Mouse (Mus musculus) brown adipose tissue, adult 24 weeks (tissue): ENCODE measurements around the gene Fam185a. TPM values are rescaled to one million over a fixed set of nuclear protein-coding genes. Genes with fewer than 3 reads are reported as not detected.

Experiments used
- H3K27ac ChIP-seq: fragments of 200-500 bp; replicated peaks from 2 replicates; pipeline ENCODE4 v1.5.1; 2012; ENCODE audit warnings: low read depth, mild to moderate bottlenecking, low read length
- H3K4me1 ChIP-seq: fragments of 200-500 bp; 2 replicates; pipeline ENCODE4 v1.6.1; 2012; ENCODE audit warnings: low read length, mixed read lengths; ENCODE audit not compliant: control insufficient read depth, insufficient read depth, insufficient read length
- H3K4me3 ChIP-seq: fragments of 200-500 bp; 2 replicates; pipeline ENCODE4 v1.5.1; 2012; ENCODE audit warnings: low read depth, mild to moderate bottlenecking, low read length, moderate library complexity; ENCODE audit not compliant: insufficient read depth
- polyA plus RNA-seq: library from polyadenylated mRNA; stranded (reverse); fragments of >200 nt; gene quantifications from 2 replicates; pipeline ENCODE4 v1.2.4, GENCODE M21; 2012; ENCODE audit not compliant: missing spikeins, insufficient read depth, insufficient read length

Gene Fam185a
- polyA plus RNA-seq, 1 experiment, result 7.8 TPM

DNA sequence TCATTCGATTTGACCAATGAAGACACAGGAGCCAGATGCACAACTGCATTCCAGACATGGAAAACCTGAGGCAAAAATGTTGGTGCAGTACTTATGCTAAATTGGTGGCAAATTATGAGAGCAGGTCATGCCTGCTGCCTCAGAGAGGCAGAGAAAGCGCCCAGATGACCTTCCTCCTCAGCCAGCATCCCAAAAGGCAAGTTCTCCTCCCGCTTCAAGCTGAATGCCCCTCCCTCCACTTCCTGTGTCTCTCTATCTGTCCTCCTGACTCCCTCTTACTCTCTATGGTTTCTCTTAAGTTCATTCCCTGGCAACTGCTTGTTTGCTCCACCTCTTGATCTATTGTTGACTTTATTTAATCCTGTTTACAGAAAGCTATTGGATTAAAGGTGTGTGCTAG is 70.0 kb downstream of the Fam185a start:
- Histone ChIP-seq H3K27ac (no peak overlapping the region), H3K4me1 (no peaks in the 10 kb centered on the region), H3K4me3 (no peak overlapping the region)

DNA sequence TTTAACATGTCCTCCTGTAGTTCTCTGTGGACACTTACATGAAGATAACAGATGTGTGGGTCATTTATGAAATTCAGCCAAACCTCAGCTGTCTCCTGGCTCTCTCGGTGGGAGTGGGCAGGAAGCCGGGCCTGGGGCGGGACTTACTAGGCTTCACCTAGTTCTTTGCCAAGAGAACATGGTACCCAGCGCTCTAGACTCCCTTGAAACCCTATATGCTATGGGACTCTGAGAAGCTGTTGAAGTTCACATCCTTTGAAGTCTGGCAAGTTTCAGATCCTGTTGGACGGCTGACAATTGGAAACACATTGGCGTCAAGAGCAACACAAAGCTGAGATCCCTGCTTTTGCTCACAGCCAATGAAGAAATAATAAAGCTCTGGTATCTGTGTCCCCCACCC is 71.6 kb downstream of the Fam185a start:
- H3K4me1 ChIP-seq, result no peaks in the 10 kb centered on the region
- H3K27ac ChIP-seq, result 0 out of 2 replicates have a peak overlapping the region, but pooled peaks have one; percentile 27
- no peak overlapping the region for H3K4me3 ChIP-seq

DNA sequence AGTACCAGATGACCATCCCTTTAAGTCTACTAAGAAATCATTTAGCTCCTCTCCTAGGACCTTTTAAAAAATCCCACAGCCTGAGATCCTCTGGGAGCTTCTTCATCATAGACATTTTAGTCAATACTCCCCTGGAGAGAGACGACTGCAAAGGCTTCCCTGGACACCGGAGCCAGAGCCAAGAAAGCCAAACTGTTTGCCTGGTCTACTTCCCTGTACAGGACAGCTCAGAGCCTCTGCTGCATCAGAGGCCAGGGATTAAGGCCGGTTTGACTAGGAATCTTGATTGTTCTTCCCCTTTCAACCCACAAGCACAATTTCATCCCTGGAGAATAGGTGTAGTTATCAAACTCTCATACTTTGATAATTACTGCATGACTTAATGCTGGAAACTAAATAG is 72.1 kb downstream of the Fam185a start:
- no peak overlapping the region for H3K27ac ChIP-seq
- H3K4me3 ChIP-seq, result no peak overlapping the region
- no peaks in the 10 kb centered on the region for H3K4me1 ChIP-seq

DNA sequence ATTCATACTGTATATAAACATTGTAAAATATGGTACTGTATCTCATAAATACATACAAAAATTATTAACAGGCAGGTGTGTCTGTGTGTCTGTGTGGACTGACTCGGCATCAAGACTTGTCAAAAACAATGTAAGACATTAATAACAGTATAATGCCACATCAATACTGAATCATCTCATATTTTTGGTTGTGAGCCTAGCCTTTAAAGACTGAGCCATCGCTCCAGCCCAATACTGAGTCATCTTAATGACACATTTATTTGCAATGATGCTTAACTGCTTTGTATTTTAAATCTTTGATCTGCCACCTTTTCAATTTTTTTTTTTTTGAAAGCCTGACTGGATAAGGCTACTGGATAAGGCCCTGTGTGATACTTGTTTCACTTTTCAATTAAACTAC is 73.7 kb downstream of the Fam185a start:
- Histone ChIP-seq H3K4me1 (no peaks in the 10 kb centered on the region), H3K27ac (no peak overlapping the region), H3K4me3 (no peak overlapping the region)

DNA sequence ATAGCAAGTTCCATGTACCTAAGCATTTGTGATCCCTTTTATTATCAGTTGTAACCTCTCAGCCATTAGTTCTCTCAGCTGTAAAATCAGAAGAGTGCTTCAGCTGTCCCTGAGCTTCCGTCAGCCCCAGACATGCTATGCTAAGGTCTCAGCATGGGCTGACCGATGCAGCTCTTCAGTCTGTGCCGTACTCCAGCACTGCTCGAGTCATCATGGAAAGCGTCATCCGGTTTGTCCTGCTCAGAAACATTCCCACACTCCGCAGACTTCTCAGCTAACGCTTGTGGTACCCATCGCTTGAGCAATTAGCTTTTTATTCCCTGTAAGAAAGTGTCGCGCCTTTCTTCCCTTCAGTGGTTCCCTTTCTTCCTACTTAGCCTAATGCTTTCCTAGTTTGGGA is 74.2 kb downstream of the Fam185a start:
- no peak overlapping the region for H3K4me3 ChIP-seq
- H3K4me1 ChIP-seq, result no peaks in the 10 kb centered on the region
- no peak overlapping the region for H3K27ac ChIP-seq

DNA sequence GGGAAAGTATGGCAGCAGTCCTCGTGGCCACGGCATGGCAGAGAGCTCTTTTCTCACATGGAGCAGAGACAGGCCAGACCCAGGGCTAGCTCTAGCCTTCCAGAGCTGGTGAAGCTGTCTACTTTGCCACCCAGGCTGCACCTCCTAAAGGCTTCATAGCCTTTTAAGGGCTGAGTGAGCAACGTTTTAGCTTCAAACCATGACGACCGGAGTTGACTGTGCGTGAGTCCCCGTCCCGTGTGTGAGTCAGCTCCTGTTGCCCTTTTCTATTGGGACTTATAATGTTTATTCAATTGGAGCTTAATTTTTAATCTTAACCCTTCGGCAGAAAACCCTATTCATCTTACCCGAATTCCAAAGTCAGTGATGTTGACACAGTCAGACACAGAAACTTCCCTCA is 75.4 kb downstream of the Fam185a start:
- no peaks in the 10 kb centered on the region for H3K4me1 ChIP-seq
- no peak overlapping the region for H3K4me3 ChIP-seq
- no peak overlapping the region for H3K27ac ChIP-seq

DNA sequence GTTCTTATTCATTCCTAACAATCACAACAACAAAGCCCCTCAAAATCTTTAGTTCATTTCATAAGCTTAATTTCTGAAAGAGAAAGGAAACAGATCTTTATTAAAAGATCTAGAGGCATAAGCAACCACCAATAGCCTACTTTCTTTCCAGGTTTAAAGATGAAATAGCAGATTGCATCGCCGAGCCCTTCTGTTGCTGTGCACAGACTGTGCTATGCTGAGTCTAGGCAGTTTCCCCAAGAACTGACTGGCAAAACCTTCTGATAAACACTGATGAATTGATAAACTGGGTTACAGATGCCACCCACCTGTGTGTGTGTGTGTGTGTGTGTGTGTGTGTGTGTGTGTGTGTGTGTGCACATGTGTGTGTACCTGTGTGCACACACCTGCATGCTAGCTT is 76.2 kb downstream of the Fam185a start:
- no peaks in the 10 kb centered on the region for H3K4me1 ChIP-seq
- H3K4me3 ChIP-seq, result no peak overlapping the region
- H3K27ac ChIP-seq, result no peak overlapping the region

DNA sequence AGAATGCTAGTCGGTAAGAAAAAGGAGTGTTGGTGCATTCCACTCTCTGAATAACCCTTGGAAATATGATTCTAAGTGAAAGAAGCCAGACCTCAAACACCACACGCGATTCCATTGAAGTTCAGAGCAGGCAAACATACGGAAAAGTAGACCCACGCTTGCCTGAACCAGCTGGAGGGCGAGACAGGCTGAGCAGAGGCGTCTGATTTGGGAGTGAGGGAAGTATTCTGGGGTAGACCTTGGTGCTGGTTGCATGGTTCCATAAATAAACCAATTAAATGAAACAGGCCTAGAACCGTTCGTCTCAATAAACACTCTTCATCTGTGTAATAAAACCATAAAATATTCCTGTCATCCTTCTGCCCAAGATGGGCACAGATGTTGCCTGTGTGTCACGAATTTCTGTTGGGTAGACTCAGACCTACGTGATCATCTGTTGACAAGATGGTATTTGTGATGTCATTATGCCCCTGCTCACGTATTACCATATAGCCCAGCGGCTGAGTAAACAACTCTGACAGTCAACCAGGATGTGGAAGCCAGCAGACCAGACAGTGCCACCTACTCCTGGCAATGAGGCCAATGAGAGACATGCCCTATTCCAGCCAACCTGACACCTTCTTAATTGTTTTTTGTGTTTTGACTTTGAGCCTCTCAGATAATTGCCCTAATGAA is 78.3 kb downstream of the Fam185a start:
- Histone ChIP-seq H3K27ac (no peak overlapping the region), H3K4me3 (no peak overlapping the region), H3K4me1 (no peaks in the 10 kb centered on the region)

DNA sequence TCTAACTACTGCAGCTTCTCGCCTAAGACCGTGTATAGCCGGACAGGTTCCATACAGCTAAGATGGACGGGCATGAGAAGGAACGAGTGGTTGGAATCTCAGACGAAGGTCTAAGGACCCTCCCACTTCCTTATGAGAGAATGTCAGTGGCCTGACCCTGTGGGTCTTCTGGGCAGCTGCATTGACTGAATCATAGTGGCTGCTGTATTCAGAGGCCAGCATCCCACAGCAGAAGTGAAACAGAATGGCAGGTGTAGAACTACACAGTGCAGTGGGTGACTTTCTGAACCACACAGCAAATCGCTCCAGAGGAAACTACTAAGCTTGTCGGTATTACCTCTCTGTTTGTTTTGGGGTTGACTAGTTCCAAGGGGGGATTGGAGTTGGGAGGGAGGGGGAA is 80.4 kb downstream of the Fam185a start:
- H3K4me1 ChIP-seq, result no peaks in the 10 kb centered on the region
- H3K27ac ChIP-seq, result no peak overlapping the region
- no peak overlapping the region for H3K4me3 ChIP-seq

DNA sequence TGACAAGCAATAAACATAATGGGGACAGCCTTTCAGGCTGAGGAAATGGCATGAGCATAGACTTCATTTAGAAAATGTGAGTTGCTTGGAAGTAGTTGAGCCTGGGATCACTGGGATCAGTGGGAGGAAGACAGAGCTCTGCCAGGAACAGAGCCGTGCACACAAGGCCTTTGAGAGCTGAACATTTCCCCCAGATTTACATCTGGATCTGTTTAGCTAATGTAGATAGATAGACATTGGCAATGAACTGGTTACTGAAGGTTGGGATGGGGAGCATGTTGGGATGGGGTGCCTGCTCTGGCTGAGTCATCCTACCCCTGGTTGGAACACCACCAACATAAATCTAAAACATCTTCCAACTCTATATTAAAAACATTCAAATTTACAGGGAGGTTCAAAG is 82.1 kb downstream of the Fam185a start:
- Histone ChIP-seq H3K4me1 (no peaks in the 10 kb centered on the region), H3K27ac (no peak overlapping the region), H3K4me3 (no peak overlapping the region)

DNA sequence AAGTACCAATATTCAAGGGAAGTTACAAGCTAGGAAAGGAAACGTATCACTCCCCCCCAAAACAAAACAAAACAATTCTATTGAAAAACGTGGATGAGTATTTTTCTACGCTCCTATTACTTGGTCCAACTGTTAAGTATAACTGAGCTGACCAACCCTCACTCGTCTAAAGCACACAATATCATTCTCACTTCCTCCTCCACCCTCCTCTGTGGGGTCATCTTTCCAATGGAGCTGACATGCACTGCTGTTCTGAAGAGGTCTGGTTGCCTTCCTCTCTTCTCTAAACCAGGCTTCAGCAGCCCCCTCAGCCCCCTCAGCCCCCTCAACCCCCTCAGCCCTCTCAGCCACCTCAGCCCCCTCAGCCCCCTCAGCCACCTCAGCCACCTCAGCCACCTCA is 85.0 kb downstream of the Fam185a start:
- H3K4me1 ChIP-seq, result no peaks in the 10 kb centered on the region
- no peak overlapping the region for H3K27ac ChIP-seq
- H3K4me3 ChIP-seq, result no peak overlapping the region

DNA sequence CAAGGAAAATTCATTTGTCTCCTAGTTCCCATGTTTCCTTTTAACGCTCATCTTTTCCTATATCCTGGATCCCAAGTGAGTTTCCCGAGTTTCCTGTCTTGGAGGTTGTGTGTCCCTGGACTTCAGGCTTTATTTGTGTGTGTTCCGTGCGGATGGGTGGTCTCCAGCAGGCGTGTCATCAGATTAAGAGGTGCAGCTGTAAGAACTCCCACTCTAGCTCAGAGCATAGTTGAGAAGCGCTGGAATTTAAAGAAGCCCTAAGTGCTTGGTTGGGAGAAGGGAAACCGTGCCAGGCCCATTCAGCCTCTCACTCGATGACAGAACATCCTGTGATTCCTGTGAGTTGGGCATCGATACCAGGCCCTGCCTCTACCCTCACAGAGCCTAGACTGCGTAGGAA is 88.6 kb downstream of the Fam185a start:
- Histone ChIP-seq H3K4me3 (no peak overlapping the region), H3K27ac (no peak overlapping the region), H3K4me1 (no peaks in the 10 kb centered on the region)

DNA sequence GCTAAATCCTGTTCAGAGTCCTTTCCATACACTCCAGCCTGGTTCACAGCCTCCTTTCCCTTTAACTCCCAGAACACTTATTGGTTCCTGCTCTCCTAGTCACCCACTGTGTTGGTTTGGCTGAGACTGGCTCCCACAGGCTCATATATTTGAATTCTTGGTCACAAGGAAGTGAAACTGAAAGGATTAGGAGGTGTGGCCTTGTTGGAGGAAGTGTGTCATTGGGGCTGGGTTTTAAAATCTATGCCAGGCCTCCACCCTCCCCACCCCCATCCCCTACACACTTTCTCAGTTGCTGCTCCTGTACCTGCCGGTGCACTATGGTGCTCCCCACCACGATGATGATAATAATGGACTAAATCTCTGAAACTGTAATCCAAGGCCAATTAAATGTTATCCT is 92.8 kb downstream of the Fam185a start:
- H3K4me3 ChIP-seq, result no peak overlapping the region
- H3K27ac ChIP-seq, result no peak overlapping the region
- H3K4me1 ChIP-seq, result no peaks in the 10 kb centered on the region; the same call in 1 of the 2 replicates

DNA sequence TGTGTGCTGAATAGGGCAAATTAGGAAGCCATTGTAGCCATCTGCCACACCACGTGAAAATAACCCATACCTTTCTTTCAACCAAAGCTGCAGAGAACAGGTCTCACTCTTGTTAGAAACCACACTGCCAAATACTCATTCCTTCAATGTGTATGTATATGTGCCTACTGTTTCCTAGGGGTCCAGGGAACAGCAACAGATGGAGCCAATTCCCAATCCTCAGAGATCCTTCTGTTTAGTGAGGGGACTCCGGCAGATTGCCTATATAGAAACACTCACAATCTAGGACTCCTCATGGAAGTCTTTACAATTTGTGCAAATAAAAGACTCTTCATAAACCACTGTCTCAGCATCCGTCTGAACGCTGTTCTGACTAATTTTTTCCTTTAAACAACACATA is 93.4 kb downstream of the Fam185a start:
- H3K4me1 ChIP-seq, result no peaks in the 10 kb centered on the region; the same call in 1 of the 2 replicates
- H3K27ac ChIP-seq, result no peak overlapping the region

DNA sequence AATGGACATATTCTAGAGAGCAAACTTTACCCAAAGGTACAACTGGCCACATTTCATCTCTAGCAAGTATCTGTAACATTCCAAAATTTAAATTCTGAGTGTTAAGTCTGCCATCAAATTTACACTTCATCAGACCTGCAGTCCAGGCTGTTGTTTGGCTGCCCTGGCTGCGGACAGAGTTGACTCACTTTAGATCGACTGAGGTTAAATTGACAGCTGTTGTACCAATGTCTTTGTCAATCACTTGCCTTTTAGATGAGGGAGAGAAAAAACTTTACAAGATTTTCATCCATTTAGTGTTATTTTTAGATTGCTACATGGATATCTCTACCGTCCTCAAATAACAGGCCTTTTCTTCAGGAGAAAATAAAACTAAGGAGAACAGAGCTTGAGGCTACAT is 94.4 kb downstream of the Fam185a start:
- no peak overlapping the region for H3K4me3 ChIP-seq
- H3K27ac ChIP-seq, result no peak overlapping the region
- H3K4me1 ChIP-seq, result no peaks in the 10 kb centered on the region; the same call in 1 of the 2 replicates

More for the DNA sequence above, 93.4 kb downstream of the Fam185a start:
- H3K4me3 ChIP-seq, result no peak overlapping the region

DNA sequence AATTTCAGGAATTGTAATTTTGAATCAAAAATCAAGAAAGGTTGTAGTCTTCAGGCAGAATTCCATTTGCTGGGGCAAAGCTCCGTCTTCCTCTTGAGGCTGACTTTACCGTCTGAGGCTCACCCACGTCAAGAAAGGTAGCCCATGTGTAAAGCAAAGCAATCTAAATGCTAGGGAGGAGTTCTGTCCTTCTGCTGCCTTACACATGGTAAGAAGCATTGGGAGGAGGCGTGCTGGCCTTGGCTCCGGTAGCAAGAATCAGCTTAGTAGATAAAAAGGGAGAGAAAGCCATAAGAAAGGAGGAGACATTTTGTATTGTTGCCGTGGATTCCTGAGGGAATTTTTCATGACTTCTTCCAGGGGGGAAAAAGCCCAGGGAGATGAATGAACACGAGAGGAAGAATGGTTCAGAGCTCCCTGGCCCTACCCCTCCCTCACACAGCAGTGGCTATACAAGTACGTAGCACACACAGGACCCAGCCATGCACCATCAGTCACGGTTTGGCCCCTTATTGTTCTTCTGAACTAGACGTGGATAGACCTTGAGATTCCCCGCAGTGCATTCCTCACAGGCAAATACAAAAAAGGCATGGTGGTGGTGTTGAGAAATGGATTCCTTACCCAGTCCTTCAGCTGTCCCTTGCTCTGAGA is 102.2 kb downstream of the Fam185a start:
- Histone ChIP-seq H3K4me1 (no peaks in the 10 kb centered on the region), H3K27ac (0 out of 2 replicates have a peak overlapping the region, but pooled peaks have one; percentile 20), H3K4me3 (no peak overlapping the region)
